Mouse (Mus musculus): ENCODE measurements around the gene Rsph1. TPM values are rescaled to one million over a fixed set of nuclear protein-coding genes. Genes with fewer than 3 reads are reported as not detected.

The Rsph1 gene
- total and polyA plus RNA-seq, 3 experiments, result not detected

- H3K9me3 ChIP-seq (replicated peaks; ENCODE audit: low read length), result no peaks in the 10 kb centered on the region
- in situ Hi-C loops (cut with MboI; ENCODE audit: low pct_ligation_motif_present, low pct_unique_long_range_greater_than_20kb, low sequenced_read_pairs), result no loop called here
- dilution Hi-C loops (cut with MboI; ENCODE audit: extremely low pct_ligation_motif_present, extremely low pct_unique_long_range_greater_than_20kb, low sequenced_read_pairs), result no loop called here
Measured at GRCm38 (mm10) chr17:31286492-31286891, 9.3 kb upstream of the Rsph1 start, which contains the start of gene Slc37a1. TSS of gene Slc37a1 (plus strand) at chr17:31286792.

DNA sequence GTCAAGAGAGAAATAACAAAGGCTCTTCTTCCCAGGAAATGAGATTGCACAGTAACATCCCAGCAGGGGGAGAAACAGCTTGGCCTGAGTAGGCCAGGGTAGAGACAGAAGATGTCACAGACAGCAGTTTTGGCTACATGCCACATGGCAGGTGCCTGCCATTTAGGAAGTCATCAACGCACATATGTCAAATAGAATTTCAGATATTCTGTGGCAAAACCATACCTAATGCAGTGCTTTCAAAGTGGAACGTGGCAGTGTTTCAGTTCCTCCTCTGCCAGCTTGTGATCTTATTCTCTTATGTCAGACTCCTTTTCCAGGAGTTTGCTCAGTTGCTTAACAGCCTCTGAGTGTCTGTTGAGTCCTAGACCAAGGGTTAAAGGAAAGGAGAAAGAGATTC, 8.7 kb upstream of the Rsph1 start:
- in situ Hi-C loops (cut with MboI; ENCODE audit: low pct_ligation_motif_present, low pct_unique_long_range_greater_than_20kb, low sequenced_read_pairs), result no loop called here
- no peak overlapping the region for H3K27ac ChIP-seq (ENCODE audit: insufficient read depth, low read depth)
- H3K36me3 ChIP-seq (replicated peaks in 1 of 2; ENCODE audit: control insufficient read depth in 1 of 2, insufficient read depth in 1 of 2, low read length in 1 of 2), result no peaks in the 10 kb centered on the region
- H3K4me2 ChIP-seq (ENCODE audit: insufficient read depth, low read depth, poor library complexity, severe bottlenecking), result no peak overlapping the region
- peaks cover 10% of the 10 kb centered on the region for H3K27me3 ChIP-seq (replicated peaks)
- no peak overlapping the region for H3K9ac ChIP-seq (ENCODE audit: insufficient read depth, low read depth)
- no peaks in the 10 kb centered on the region for H3K9me3 ChIP-seq (replicated peaks; ENCODE audit: low read length)
- DNase-seq (ENCODE audit: extremely low read depth), result peak; percentile 24
- no peaks in the 10 kb centered on the region for H3K79me2 ChIP-seq (replicated peaks; ENCODE audit: control insufficient read depth, extremely low read depth, insufficient read depth, poor library complexity, severe bottlenecking)
- peak; percentile 80 for TF ChIP-seq IRF4 (IDR thresholded peaks at IDR 0.05; ENCODE audit: low read depth, low read length)
- no peak for TF ChIP-seq ZKSCAN1 (IDR thresholded peaks at IDR 0.05; ENCODE audit: borderline replicate concordance, low read depth, low read length)
- TF ChIP-seq EP300 (IDR thresholded peaks at IDR 0.05; ENCODE audit: low read length), result peak; percentile 70
- TF ChIP-seq TCF12 (IDR thresholded peaks at IDR 0.05; ENCODE audit: low read depth, low read length), result no peak
- TF ChIP-seq TBP (conservative IDR thresholded peaks at IDR 0.05; ENCODE audit: low read depth, low read length), result no peak
- peak; percentile 17; the same call in 1 of the 2 replicates for TF ChIP-seq BHLHE40 (IDR thresholded peaks at IDR 0.05; ENCODE audit: low read depth, low read length)
- TF ChIP-seq MAFK (IDR thresholded peaks at IDR 0.05; ENCODE audit: insufficient replicate concordance, low read length), result no peak
- TF ChIP-seq NELFE (IDR thresholded peaks at IDR 0.05; ENCODE audit: low read depth, low read length), result no peak
- no peak for TF ChIP-seq RAD21 (IDR thresholded peaks at IDR 0.05; ENCODE audit: low read depth, low read length)
- no peak for TF ChIP-seq CHD1 (IDR thresholded peaks at IDR 0.05; ENCODE audit: low read depth, low read length)
- no peak for TF ChIP-seq UBTF (IDR thresholded peaks at IDR 0.05; ENCODE audit: low read depth, low read length)
- no peak for TF ChIP-seq HCFC1 (IDR thresholded peaks at IDR 0.05; ENCODE audit: low read depth, low read length)
- TF ChIP-seq POLR2A (IDR thresholded peaks at IDR 0.05; ENCODE audit: low read depth, low read length), result no peak
- TF ChIP-seq NRF1 (IDR thresholded peaks at IDR 0.05; ENCODE audit: low read depth, low read length), result no peak
- dilution Hi-C loops (cut with MboI; ENCODE audit: extremely low pct_ligation_motif_present, extremely low pct_unique_long_range_greater_than_20kb, low sequenced_read_pairs), result no loop called here
- no peak overlapping the region for H3K4me3 ChIP-seq (replicated peaks in 1 of 3; ENCODE audit: low read depth in 2 of 3, low read length in 2 of 3, poor library complexity in 1 of 3)
- peaks cover 2 to 11% of the 10 kb centered on the region in 2 experiments for H3K4me1 ChIP-seq (ENCODE audit: control insufficient read depth in 1 of 2, insufficient read depth in 2 of 2)

More at GRCm38 (mm10) chr17:31286492-31286891, 9.3 kb upstream of the Rsph1 start, which contains the start of gene Slc37a1:
- Histone ChIP-seq H3K4me1 (ENCODE audit: control insufficient read depth in 1 of 2, insufficient read depth in 2 of 2) (peaks cover 2 to 11% of the 10 kb centered on the region in 2 experiments), H3K4me2 (ENCODE audit: insufficient read depth, low read depth, poor library complexity, severe bottlenecking) (no peak within 1 kb of the TSS), H3K27me3 (replicated peaks) (peaks cover 15% of the 10 kb centered on the region), H3K27ac (ENCODE audit: insufficient read depth, low read depth) (no peak within 1 kb of the TSS), H3K79me2 (replicated peaks; ENCODE audit: control insufficient read depth, extremely low read depth, insufficient read depth, poor library complexity, severe bottlenecking) (no peaks in the 10 kb centered on the region), H3K9ac (ENCODE audit: insufficient read depth, low read depth) (no peak within 1 kb of the TSS), H3K4me3 (replicated peaks in 1 of 3; ENCODE audit: low read depth in 2 of 3, low read length in 2 of 3, poor library complexity in 1 of 3) (no peak within 1 kb of the TSS), H3K36me3 (replicated peaks in 1 of 2; ENCODE audit: control insufficient read depth in 1 of 2, insufficient read depth in 1 of 2, low read length in 1 of 2) (no peaks in the 10 kb centered on the region)
- TF ChIP-seq CHD2 (IDR thresholded peaks at IDR 0.05; ENCODE audit: low read length) (no peak), BHLHE40 (IDR thresholded peaks at IDR 0.05; ENCODE audit: low read depth, low read length) (no peak), E2F4 (IDR thresholded peaks at IDR 0.05; ENCODE audit: insufficient replicate concordance, low read depth, low read length) (no peak)
- DNase-seq (ENCODE audit: extremely low read depth), result no peak
